Mouse (Mus musculus) lung, adult 2 months (tissue): Measurements from ENCODE around the gene Ap1g2. TPM values are rescaled to one million over a fixed set of nuclear protein-coding genes. Genes with fewer than 3 reads are reported as not detected.

Experiments used
- DNase-seq: peaks from one replicate; pipeline ENCODE4 v3.0.0; 2022
- H3K4me1 ChIP-seq: fragments of 200-500 bp; 2 replicates; pipeline ENCODE4 v1.6.1; 2011; ENCODE audit warnings: low read length; ENCODE audit not compliant: control insufficient read depth, insufficient read depth
- H3K4me3 ChIP-seq: fragments of 200-500 bp; replicated peaks from 2 replicates; pipeline ENCODE3; 2011; ENCODE audit warnings: low read depth, mild to moderate bottlenecking, control low read depth, low read length; ENCODE audit errors: extremely low read depth
- CTCF ChIP-seq: fragments of 200-500 bp; IDR thresholded peaks from 2 replicates; pipeline ENCODE4 v1.5.1; 2011; ENCODE audit warnings: mild to moderate bottlenecking, low read length, control low read depth; ENCODE audit not compliant: insufficient read depth
- POLR2A ChIP-seq: fragments of 200-500 bp; IDR thresholded peaks from 2 replicates; pipeline ENCODE4 v1.6.1; 2011; ENCODE audit warnings: low read depth, mild to moderate bottlenecking, control low read depth, low read length, borderline replicate concordance; ENCODE audit errors: extremely low read depth
- WGBS: fragments of 180-500 bp; shearing (Covaris S2); methylation state at CpG from one replicate; pipeline ENCODE4 v1.1.7; 2018; 5-methylcytosine and 5-hydroxymethylcytosine counted together
- polyA plus RNA-seq: library from polyadenylated mRNA; depleted of rRNA; stranded (reverse); fragments of >200 nt; gene quantifications from 2 replicates; pipeline ENCODE4 v1.2.3, GENCODE M21; 2012

Ap1g2 gene
- polyA plus RNA-seq, 1 experiment: 30.8 TPM

DNA sequence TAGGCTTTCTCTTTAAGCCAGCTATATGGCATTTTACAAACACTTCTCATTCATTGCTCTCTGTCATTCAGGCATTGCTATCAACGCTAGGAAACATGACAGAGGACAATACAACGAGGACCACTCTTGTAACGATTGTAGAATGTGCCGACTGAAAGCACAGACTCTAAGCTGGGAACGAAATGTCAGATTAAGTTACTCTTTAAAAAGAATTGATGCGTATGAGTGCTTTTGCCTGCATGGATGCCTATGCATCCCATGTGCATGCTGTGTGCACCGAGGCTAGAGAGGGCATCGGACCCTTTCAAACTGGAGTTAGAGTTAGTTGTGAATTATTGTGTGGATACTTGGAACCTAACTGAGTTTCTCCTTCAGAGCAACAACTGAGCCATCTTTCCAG lies 29.3 kb upstream of the Ap1g2 start:
- TF ChIP-seq POLR2A: no peak
- TF ChIP-seq CTCF: no peak
- no peak overlapping the region for H3K4me3 ChIP-seq
- 73% methylated on average over 8 of the region's 8 CpGs for WGBS
- DNase-seq: no peak
- H3K4me1 ChIP-seq: no peaks in the 10 kb centered on the region

DNA sequence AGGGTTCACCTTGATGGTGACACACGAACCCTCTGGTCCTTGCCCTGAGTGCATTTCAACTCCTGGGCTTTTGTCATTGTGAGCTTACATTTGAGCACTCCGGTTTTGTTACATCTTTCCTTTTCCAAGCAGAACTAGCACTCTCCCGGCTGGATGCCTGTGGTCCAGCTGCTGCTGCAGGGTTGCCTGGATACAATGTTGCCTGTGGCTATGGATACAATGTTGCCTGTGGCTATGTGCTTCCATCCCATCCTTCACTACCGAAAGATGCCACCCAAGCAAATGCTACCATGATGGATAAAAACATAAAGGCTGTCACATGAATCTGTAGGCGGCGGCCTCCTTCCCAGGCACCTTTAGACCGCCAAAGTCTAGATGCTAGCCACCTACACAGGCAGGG lies 20.1 kb upstream of the Ap1g2 start:
- Histone ChIP-seq H3K4me3 (no peak overlapping the region), H3K4me1 (no peaks in the 10 kb centered on the region)
- DNase-seq: no peak
- no peak for TF ChIP-seq CTCF
- no peak for TF ChIP-seq POLR2A
- WGBS: 85% methylated on average over 7 of the region's 7 CpGs

DNA sequence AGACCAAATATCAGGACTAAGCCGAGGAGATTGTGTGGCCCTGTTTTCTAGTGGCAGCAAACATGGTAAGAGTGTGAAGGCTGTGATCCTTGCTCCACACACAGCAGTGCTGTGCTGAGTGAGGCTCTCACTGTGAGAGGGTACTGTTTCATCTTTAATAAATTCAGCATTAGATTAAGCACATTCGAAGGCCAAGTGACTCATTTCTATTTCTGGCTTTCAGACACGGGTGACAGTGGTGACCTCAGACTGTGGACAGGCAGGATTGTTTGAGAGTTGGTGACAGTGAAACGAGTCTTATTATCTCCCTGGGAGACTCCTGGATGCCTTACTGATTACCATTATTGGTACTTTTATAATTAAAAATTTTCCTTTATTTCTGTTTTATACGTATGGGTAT lies 19.3 kb upstream of the Ap1g2 start:
- 63% methylated on average over 5 of the region's 5 CpGs for WGBS
- DNase-seq: no peak
- H3K4me3 ChIP-seq: no peak overlapping the region
- TF ChIP-seq CTCF: no peak
- H3K4me1 ChIP-seq: no peaks in the 10 kb centered on the region

- no peak for TF ChIP-seq CTCF
- TF ChIP-seq POLR2A: no peak
- WGBS: 25% methylated on average over 8 of the region's 8 CpGs
- Histone ChIP-seq H3K4me3 (no peak overlapping the region), H3K4me1 (no peaks in the 10 kb centered on the region)
- no peak for DNase-seq
Observed at GRCm38 (mm10) chr14:55122359-55122758, 16.0 kb upstream of the Ap1g2 start.

DNA sequence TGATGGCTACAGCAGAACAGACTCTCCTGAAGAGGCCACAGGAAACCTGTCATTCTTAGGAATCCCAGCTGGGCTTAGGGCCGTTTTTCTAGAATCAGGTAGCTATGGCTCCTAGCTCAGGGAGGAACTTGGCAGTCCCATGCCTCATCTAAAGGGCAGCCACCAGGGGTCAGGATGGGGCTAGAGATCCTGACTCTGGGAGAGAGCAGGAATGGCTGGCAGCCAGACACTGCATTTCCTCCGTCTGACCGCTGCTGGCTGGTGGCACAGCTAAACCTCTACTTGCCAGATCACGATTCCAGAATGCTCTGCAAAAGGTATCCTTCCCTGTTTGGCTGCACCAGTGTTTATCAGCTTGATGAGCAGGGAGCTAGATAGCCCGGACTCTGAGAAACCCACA lies 15.6 kb upstream of the Ap1g2 start:
- peak; percentile 60 for DNase-seq
- no peak overlapping the region for H3K4me3 ChIP-seq
- H3K4me1 ChIP-seq: no peaks in the 10 kb centered on the region
- TF ChIP-seq CTCF (peak; percentile 83), POLR2A (no peak)
- 5% methylated on average over 5 of the region's 5 CpGs for WGBS

- no peak for DNase-seq
- H3K4me3 ChIP-seq: no peak overlapping the region
- H3K4me1 ChIP-seq: peaks cover 2% of the 10 kb centered on the region; the same call in 1 of the 2 replicates
- TF ChIP-seq CTCF (peak; percentile 28; the same call in 1 of the 2 replicates), POLR2A (no peak)
- 75% methylated on average over 4 of the region's 4 CpGs for whole genome bisulfite sequencing
Observed at GRCm38 (mm10) chr14:55119421-55120134, 13.2 kb upstream of the Ap1g2 start.

DNA sequence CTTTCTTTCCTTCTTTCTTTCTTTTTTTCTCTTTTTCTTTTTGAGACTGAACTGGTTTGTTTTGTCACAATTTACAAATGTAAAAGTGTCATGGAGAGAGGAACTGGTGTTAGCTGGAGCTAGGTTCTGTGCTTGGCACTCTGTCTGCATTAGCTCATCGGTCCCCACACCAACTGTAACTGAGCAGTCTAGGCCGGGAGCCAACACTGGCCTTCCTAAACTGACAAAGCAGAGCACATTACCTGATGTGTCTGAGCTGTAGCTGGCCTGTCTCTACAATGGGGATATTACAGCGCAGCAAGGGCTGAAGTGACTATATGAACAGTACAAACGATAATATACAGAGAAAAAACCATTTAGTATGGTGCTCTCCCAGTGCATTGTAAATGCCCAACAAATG lies 12.5 kb upstream of the Ap1g2 start:
- WGBS: 63% methylated on average over 4 of the region's 4 CpGs
- Histone ChIP-seq H3K4me1 (peaks cover 4% of the 10 kb centered on the region; the same call in 1 of the 2 replicates), H3K4me3 (no peak overlapping the region)
- DNase-seq: no peak
- TF ChIP-seq CTCF (no peak), POLR2A (no peak)

DNA sequence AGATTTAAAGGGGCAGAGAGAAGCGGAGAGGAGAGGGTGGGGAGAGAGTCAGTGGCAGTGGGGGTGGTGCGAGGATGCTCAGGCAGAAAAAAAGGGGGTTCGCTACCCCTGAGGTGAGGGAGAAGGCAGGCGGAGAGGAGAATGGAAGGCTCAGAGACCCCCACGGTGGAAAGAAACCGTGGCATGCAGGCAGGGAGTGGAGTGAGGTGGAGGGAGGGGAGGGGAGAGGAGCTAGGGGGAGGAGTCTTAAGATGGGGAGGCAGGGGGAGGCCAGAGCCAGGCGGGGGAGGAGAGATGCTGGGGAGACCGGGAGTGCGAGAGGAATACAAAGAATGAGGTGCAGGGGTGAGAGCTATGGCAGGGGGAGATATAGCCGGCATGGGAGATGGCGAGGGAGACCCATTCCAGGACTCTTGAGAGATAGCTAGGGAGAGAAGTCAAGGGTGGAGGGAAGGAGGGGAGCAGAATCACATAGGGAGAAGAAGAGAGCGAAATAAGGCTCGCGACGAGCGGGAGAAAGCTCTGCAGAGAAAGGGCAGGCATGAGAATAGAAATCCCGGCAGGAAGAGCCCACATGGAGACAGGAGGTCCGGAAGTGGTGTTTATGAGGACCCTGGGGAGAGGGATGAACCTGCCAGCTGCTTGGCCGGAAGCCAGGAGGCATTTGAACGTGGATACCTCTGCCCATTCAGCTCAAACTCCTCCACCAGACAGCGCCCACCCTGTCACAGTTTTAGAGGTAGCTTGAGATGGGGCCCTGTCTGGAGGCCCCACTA lies 10.2 kb upstream of the Ap1g2 start, which contains the start of gene Jph4:
Gene Jph4, minus strand, starts transcription at position 511 of the 776 bp plus-strand sequence.
- Histone ChIP-seq H3K4me3 (no peak within 1 kb of the TSS), H3K4me1 (peaks cover 4% of the 10 kb centered on the region; the same call in 1 of the 2 replicates)
- no peak for DNase-seq
- no peak for TF ChIP-seq POLR2A
- no peak for TF ChIP-seq CTCF
- 10% methylated on average over 21 of the region's 21 CpGs for WGBS

GRCm38 (mm10) chr14:55115846-55116245 lies 9.5 kb upstream of the Ap1g2 start:
- Histone ChIP-seq H3K4me3 (no peak overlapping the region), H3K4me1 (peaks cover 4% of the 10 kb centered on the region; the same call in 1 of the 2 replicates)
- WGBS: 3% methylated on average over 8 of the region's 8 CpGs
- TF ChIP-seq POLR2A: no peak
- no peak for TF ChIP-seq CTCF
- DNase-seq: no peak
